Mouse (Mus musculus) myocyte (in vitro differentiated cells): ENCODE results near the gene Bmp2k. TPM values are rescaled to one million over a fixed set of nuclear protein-coding genes. Genes with fewer than 3 reads are reported as not detected.

Experiments
- H3K27me3 ChIP-seq: one replicate; pipeline ENCODE4 v1.6.1; 2011; ENCODE audit not compliant: control insufficient read depth, insufficient read depth, insufficient read length
- H3K36me3 ChIP-seq: one replicate; pipeline ENCODE4 v1.6.1; 2011; ENCODE audit not compliant: control insufficient read depth, insufficient read depth
- H3K4me2 ChIP-seq: one replicate; pipeline ENCODE4 v1.6.1; 2011; ENCODE audit warnings: low read depth, control low read depth
- H3K4me3 ChIP-seq: one replicate; pipeline ENCODE4 v1.5.1; 2011; ENCODE audit warnings: mild to moderate bottlenecking, control low read depth, moderate library complexity
- H3K79me2 ChIP-seq: one replicate; pipeline ENCODE4 v1.6.1; 2011; ENCODE audit not compliant: control insufficient read depth, insufficient read depth
- H3ac ChIP-seq: one replicate; pipeline ENCODE4 v1.6.1; 2011; ENCODE audit not compliant: control insufficient read depth, insufficient read length
- CEBPB ChIP-seq: IDR thresholded peaks from 2 replicates; pipeline ENCODE4 v1.6.1; 2011; ENCODE audit warnings: mild to moderate bottlenecking, moderate library complexity; ENCODE audit not compliant: poor library complexity, insufficient read depth, severe bottlenecking
- E2F4 ChIP-seq: IDR thresholded peaks from one replicate; pipeline ENCODE4 v1.6.1; 2011; ENCODE audit warnings: mild to moderate bottlenecking, control low read depth, moderate library complexity; ENCODE audit not compliant: insufficient read depth
- MAX ChIP-seq: IDR thresholded peaks from one replicate; pipeline ENCODE4 v1.6.1; 2011; ENCODE audit warnings: low read depth, mild to moderate bottlenecking, control low read depth
- MYOD1 ChIP-seq, 3 experiments: IDR thresholded peaks; one replicate each; pipeline ENCODE4 v1.6.1; 2011; ENCODE audit warnings: control low read depth in 2 of 3, low read depth in 2 of 3, mild to moderate bottlenecking in 2 of 3, moderate library complexity in 1 of 3; ENCODE audit not compliant: insufficient read length in 2 of 3, control insufficient read depth in 1 of 3
- MYOG ChIP-seq, 3 experiments: IDR thresholded peaks; one replicate each; pipeline ENCODE4 v1.6.1; 2011; ENCODE audit warnings: control low read depth in 2 of 3, low read depth in 2 of 3, mild to moderate bottlenecking in 2 of 3; ENCODE audit not compliant: insufficient read length in 2 of 3, control insufficient read depth in 1 of 3, insufficient read depth in 1 of 3
- POLR2A ChIP-seq: IDR thresholded peaks from one replicate; pipeline ENCODE4 v1.6.1; 2011; ENCODE audit warnings: low read depth, mild to moderate bottlenecking, control low read depth, moderate library complexity; ENCODE audit not compliant: insufficient read length
- POLR2AphosphoS2 ChIP-seq: IDR thresholded peaks from one replicate; pipeline ENCODE4 v1.6.1; 2011; ENCODE audit warnings: low read depth, control low read depth; ENCODE audit not compliant: insufficient read length
- REST ChIP-seq: IDR thresholded peaks from one replicate; pipeline ENCODE4 v1.6.1; 2011; ENCODE audit warnings: mild to moderate bottlenecking, control low read depth, moderate library complexity; ENCODE audit not compliant: insufficient read depth, insufficient read length
- SRF ChIP-seq: IDR thresholded peaks from one replicate; pipeline ENCODE4 v1.6.1; 2011; ENCODE audit warnings: low read depth; ENCODE audit not compliant: control insufficient read depth, insufficient read length
- TCF12 ChIP-seq: IDR thresholded peaks from one replicate; pipeline ENCODE4 v1.6.1; 2011; ENCODE audit warnings: mild to moderate bottlenecking, control low read depth; ENCODE audit not compliant: poor library complexity, insufficient read depth, severe bottlenecking
- TCF3 ChIP-seq: IDR thresholded peaks from one replicate; pipeline ENCODE4 v1.6.1; 2011; ENCODE audit warnings: low read depth, control low read depth; ENCODE audit not compliant: insufficient read length
- USF1 ChIP-seq: IDR thresholded peaks from one replicate; pipeline ENCODE4 v1.6.1; 2011; ENCODE audit warnings: low read depth, mild to moderate bottlenecking, control low read depth, moderate library complexity
- polyA plus RNA-seq: library from polyadenylated mRNA; unstranded; fragments of >200 nt; fragmentation: generic; extraction: Trizol; gene quantifications from one replicate; pipeline ENCODE4 v1.2.1, GENCODE M21; 2012; ENCODE audit warnings: missing spikeins

Bmp2k gene
- polyA plus RNA-seq, 1 experiment, result 5.2 TPM

DNA sequence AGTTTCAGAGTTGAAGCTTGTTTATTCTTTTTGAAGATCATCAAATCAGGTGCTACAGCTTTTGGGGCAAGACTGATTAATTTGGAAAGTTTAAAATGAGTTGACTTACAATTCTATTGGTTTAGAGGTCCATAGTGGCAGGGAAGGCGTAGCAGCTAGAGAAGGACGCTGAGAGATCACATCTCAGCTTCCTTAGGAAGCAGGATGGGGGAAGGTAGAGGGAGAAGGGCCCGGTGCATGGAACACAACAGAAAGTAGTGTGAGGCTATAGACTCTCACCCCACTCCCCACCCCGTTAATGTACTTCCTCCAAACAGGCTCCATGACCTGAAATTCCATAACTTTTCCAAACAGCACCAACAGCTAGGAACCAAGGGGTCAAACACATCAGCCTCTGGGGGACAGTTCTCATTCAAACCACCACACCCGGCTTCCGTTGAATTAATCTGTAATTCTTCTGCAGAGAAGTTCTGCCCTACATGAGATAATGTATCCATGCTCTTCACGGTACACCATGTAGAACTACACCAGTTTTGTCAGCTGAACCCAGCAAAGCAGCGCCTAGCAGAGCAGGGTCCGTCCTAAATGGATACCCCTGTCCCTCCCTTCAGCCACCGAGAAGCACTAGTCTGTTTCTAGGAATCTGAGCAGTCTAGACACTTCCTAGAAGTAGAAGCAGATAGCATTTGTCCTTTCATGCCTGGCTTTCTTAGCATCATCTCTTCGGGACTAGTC, 12.3 kb downstream of the Bmp2k start:
- no peak overlapping the region for H3K4me3 ChIP-seq
- no peaks in the 10 kb centered on the region for H3K27me3 ChIP-seq
- no peak overlapping the region for H3ac ChIP-seq
- no peaks in the 10 kb centered on the region for H3K36me3 ChIP-seq
- H3K79me2 ChIP-seq, result peaks cover 69% of the 10 kb centered on the region
- no peak overlapping the region for H3K4me2 ChIP-seq
- TF ChIP-seq MAX, result no peak
- no peak for TF ChIP-seq POLR2AphosphoS2
- no peak for TF ChIP-seq TCF3
- no peak for TF ChIP-seq REST
- TF ChIP-seq MYOG (IDR thresholded peaks at IDR 0.05; ENCODE audit: control insufficient read depth in 1 of 3, insufficient read depth in 1 of 3, insufficient read length in 2 of 3, low read depth in 2 of 3), result no peak
- TF ChIP-seq E2F4, result no peak
- TF ChIP-seq MYOD1 (IDR thresholded peaks at IDR 0.05; ENCODE audit: control insufficient read depth in 1 of 3, insufficient read length in 2 of 3, low read depth in 2 of 3), result no peak
- no peak for TF ChIP-seq SRF
- TF ChIP-seq CEBPB, result no peak
- TF ChIP-seq USF1, result no peak
- TF ChIP-seq TCF12, result no peak
- TF ChIP-seq POLR2A, result no peak

DNA sequence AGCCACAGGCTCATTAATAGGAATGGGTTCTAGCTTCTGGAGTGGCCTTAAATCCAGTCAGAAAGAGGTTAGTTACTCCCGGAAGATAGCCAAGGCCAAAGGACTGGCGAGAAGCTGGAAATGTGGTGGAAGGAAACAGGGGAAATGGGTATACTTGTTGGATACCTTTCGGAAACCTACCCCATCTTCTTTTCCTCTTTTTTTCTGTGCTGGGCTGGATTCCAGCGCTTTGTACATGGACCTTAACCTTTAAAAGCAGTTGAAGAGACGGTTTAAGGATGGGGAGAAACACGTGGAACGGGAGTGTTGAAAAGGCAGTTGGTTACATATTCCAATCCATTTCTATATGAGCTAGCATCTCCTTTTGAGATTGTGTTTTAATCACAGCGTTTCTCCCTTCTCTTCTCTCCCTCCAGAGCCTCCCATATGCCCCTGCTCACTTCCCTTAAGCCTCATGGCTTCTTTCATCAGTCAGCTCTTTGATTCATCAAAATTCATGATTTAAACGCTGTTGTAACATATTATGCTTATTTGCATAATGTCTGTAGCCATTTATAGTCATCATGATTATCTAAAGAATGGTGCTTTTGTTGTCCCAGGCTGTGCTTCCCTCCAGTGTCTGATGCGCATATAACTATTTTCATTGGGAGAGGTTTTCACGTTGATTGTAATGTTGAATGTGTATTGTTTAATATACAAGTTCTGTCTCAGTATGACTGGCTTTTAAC, 18.5 kb downstream of the Bmp2k start:
- H3ac ChIP-seq, result no peak overlapping the region
- no peaks in the 10 kb centered on the region for H3K36me3 ChIP-seq
- H3K79me2 ChIP-seq, result peaks cover 46% of the 10 kb centered on the region
- TF ChIP-seq TCF3 (no peak), USF1 (no peak), POLR2A (no peak), POLR2AphosphoS2 (no peak), REST (no peak), SRF (no peak), TCF12 (no peak), MAX (no peak), E2F4 (no peak), MYOG (IDR thresholded peaks at IDR 0.05; ENCODE audit: control insufficient read depth in 1 of 3, insufficient read depth in 1 of 3, insufficient read length in 2 of 3, low read depth in 2 of 3) (no peak), MYOD1 (IDR thresholded peaks at IDR 0.05; ENCODE audit: control insufficient read depth in 1 of 3, insufficient read length in 2 of 3, low read depth in 2 of 3) (no peak), CEBPB (no peak)
- no peaks in the 10 kb centered on the region for H3K27me3 ChIP-seq
- no peak overlapping the region for H3K4me3 ChIP-seq
- H3K4me2 ChIP-seq, result no peak overlapping the region

DNA sequence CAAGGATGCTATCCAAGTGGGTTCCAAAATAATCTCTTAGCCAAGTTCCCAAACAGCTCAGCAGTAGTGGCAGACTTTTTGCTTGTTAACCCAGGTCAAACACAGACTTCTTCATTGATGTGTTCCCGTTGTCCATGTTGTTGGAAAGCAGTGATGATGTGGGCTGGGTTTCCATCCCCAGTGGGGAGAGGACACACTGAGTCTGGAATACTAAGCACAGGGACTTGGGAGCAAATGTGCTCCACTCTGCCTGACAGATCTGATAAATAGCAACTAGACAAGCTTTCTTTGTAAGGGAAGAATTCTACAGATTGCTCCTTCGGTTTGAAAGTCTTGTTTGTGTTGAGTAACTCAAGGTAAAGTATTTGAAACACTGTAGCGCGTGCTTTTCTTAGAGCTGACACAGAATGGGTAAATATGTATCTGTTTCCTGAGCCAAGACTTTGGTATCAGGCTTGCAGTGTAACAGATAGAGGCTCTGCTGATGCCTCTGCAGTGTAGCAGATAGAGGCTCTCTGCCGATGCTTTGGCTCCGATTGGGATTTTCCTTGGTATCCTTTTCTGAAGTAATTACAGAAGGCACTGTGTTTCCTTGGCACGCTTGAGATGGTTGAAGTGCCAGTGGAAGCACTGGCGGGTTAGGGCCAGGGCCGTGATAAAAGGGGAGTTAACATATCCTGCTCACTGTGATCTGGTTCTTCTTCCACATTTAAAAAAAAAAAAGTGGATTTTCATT, 19.5 kb downstream of the Bmp2k start:
- no peak for TF ChIP-seq TCF12
- TF ChIP-seq MYOD1 (IDR thresholded peaks at IDR 0.05; ENCODE audit: control insufficient read depth in 1 of 3, insufficient read length in 2 of 3, low read depth in 2 of 3), result no peak
- no peak for TF ChIP-seq TCF3
- no peak for TF ChIP-seq MYOG (IDR thresholded peaks at IDR 0.05; ENCODE audit: control insufficient read depth in 1 of 3, insufficient read depth in 1 of 3, insufficient read length in 2 of 3, low read depth in 2 of 3)
- no peak for TF ChIP-seq E2F4
- TF ChIP-seq MAX, result no peak
- TF ChIP-seq POLR2AphosphoS2, result no peak
- no peak for TF ChIP-seq CEBPB
- no peak for TF ChIP-seq REST
- no peak for TF ChIP-seq USF1
- TF ChIP-seq SRF, result no peak
- TF ChIP-seq POLR2A, result no peak
- peaks cover 39% of the 10 kb centered on the region for H3K79me2 ChIP-seq
- H3K4me3 ChIP-seq, result no peak overlapping the region
- no peak overlapping the region for H3ac ChIP-seq
- H3K4me2 ChIP-seq, result no peak overlapping the region
- no peaks in the 10 kb centered on the region for H3K36me3 ChIP-seq
- H3K27me3 ChIP-seq, result no peaks in the 10 kb centered on the region

DNA sequence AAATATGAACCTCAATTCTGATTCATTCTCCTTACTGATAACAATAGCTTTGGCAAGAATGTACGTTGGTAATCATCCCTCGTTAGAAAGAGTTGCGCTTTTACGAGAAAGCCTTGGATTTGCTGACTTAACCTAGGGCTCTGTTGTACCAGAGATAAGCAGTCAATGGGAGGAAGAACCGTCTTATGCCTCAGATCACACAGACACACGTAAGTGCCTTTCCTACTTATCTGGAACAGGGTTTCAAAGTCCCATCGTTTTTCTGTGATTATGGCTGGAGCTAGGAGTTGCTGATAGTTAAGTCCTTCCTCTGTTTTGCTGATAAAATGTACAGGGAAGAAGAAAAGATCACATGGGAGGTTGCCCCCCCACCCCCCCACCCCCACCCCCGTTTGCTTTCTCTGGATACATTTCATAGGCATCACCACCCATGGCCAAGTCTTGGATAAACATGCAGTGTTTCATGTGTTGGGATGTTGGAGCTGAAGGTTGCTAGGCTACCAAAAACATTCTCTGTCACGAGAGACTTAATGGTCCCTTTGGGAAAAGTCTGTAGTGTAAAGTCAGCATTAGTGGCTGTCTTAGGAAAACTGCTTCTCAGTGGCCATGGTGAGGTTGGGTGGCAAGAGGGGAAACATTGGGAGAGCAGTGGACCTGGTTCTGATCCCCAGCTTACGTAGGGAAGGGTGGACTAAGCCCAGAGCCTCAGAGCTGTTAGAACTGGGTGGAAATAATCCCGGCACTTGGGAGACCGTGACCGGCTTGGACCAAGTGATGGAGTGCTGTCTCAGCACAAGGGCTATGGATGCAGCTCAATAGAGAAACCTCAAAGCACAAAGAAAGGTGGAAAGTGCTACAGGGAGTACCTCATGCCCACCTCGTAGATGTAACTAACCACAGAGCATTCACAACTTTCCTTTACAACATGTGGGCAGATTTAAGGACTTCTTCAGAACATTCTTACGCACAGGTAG, 25.1 kb downstream of the Bmp2k start:
- Histone ChIP-seq H3K4me2 (no peak overlapping the region), H3K36me3 (no peaks in the 10 kb centered on the region), H3K27me3 (no peaks in the 10 kb centered on the region), H3K4me3 (no peak overlapping the region), H3ac (no peak overlapping the region), H3K79me2 (peaks cover 24% of the 10 kb centered on the region)
- no peak for TF ChIP-seq CEBPB
- no peak for TF ChIP-seq POLR2AphosphoS2
- no peak for TF ChIP-seq REST
- no peak for TF ChIP-seq MAX
- TF ChIP-seq MYOD1 (IDR thresholded peaks at IDR 0.05; ENCODE audit: control insufficient read depth in 1 of 3, insufficient read length in 2 of 3, low read depth in 2 of 3), result no peak
